Mouse (Mus musculus) megakaryocyte, embryonic 14.5 days (primary cell): ENCODE results near the gene Tef.

Experiments
- FLI1 ChIP-seq: IDR thresholded peaks from 2 replicates; pipeline ENCODE4 v1.6.1; 2012; ENCODE audit warnings: low read length, inconsistent platforms, mixed read lengths
- GATA1 ChIP-seq: IDR thresholded peaks from 3 replicates; pipeline ENCODE4 v1.6.1; 2012; ENCODE audit warnings: mixed read lengths, low read length, inconsistent platforms, borderline replicate concordance

DNA sequence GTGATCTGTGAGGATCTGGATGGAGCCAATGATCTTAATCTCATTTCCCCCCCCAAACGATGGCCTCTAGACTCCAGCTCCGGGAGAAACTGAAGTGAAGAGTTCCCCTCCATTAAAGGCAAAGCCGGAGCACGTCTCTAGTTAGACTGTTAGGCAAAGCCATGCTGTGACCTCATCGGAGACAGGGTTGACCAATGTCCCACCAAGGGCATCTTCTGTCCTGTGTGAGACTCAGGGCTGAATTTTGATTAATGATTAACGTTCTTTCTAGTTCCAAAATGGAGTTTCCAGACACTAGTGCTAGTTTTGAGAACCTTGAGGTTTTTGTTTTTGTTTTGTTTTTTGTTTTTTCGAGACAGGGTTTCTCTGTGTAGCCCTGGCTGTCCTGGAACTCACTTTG lies 50.9 kb downstream of the Tef start:
- TF ChIP-seq GATA1 (no peak), FLI1 (no peak)
